Mouse (Mus musculus): ENCODE measurements around the gene Rbm3. TPM values are rescaled to one million over a fixed set of nuclear protein-coding genes. Genes with fewer than 3 reads are reported as not detected.

The Rbm3 gene
- 100 to 1,000 TPM in 3 of 4 experiments, 10 to 100 TPM in 1; 63.7 to 233 (median 151) TPM for total RNA-seq (2022)

- peak; percentile 81 for DNase-seq
These were observed at the start of gene Rbm3 for GRCm38 (mm10) chrX:8145153-8145991. Gene Rbm3 (minus strand): TSS chrX:8145880.

GRCm38 (mm10) chrX:8193419-8193723 is 47.7 kb upstream of the Rbm3 start, which contains the start of gene Ebp:
Gene Ebp (minus strand): TSS chrX:8193512.
- no peak for DNase-seq

GRCm38 (mm10) chrX:8192640-8193418 is 47.1 kb upstream of the Rbm3 start:
- peak; percentile 80 for DNase-seq

- DNase-seq, result no peak
These were observed 46.5 kb upstream of the Rbm3 start for GRCm38 (mm10) chrX:8192126-8192639.

- DNase-seq, result no peak
These were observed 37.3 kb upstream of the Rbm3 start for GRCm38 (mm10) chrX:8182871-8183540.

- no peak for DNase-seq
These were observed 34.0 kb upstream of the Rbm3 start for GRCm38 (mm10) chrX:8179646-8180045.

- DNase-seq, result no peak
These were observed 33.2 kb upstream of the Rbm3 start for GRCm38 (mm10) chrX:8178871-8179270.

GRCm38 (mm10) chrX:8175504-8176385 is 30.1 kb upstream of the Rbm3 start, which contains the start of gene Tbc1d25:
Gene Tbc1d25 (minus strand): TSS chrX:8176181.
- peak; percentile 83 for DNase-seq

- no peak for DNase-seq
These were observed 29.5 kb upstream of the Rbm3 start for GRCm38 (mm10) chrX:8175169-8175503.

- no peak for DNase-seq
These were observed 22.3 kb upstream of the Rbm3 start for GRCm38 (mm10) chrX:8167716-8168647.

- DNase-seq, result no peak
These were observed 18.8 kb upstream of the Rbm3 start for GRCm38 (mm10) chrX:8164471-8164870.

GRCm38 (mm10) chrX:8163076-8163475 is 17.4 kb upstream of the Rbm3 start:
- DNase-seq, result no peak

GRCm38 (mm10) chrX:8143750-8144149 is 1.9 kb downstream of the Rbm3 start:
- DNase-seq, result no peak

- DNase-seq, result no peak
These were observed 2.7 kb downstream of the Rbm3 start for GRCm38 (mm10) chrX:8142948-8143347.

- DNase-seq, result no peak
These were observed 4.6 kb downstream of the Rbm3 start for GRCm38 (mm10) chrX:8141058-8141457.

GRCm38 (mm10) chrX:8140446-8140845 is 5.2 kb downstream of the Rbm3 start:
- DNase-seq, result no peak

GRCm38 (mm10) chrX:8139480-8139879 is 6.2 kb downstream of the Rbm3 start:
- no peak for DNase-seq

- no peak for DNase-seq
These were observed 9.8 kb downstream of the Rbm3 start for GRCm38 (mm10) chrX:8135886-8136285.

GRCm38 (mm10) chrX:8132017-8132976 is 13.4 kb downstream of the Rbm3 start, which contains the start of gene Wdr13:
Gene Wdr13 (minus strand): TSS chrX:8132892.
- DNase-seq, result peak; percentile 90
